Mouse (Mus musculus) lung, embryonic 14.5 days (tissue): ENCODE measurements around the gene Olfr429. TPM values are rescaled to one million over a fixed set of nuclear protein-coding genes. Genes with fewer than 3 reads are reported as not detected.
"Not testable (repeated sequence)": the region's sequence is repeated elsewhere in the genome, so short reads cannot be mapped to it uniquely, and the experiment has no call there.

Experiments used
- ATAC-seq: fragments of 200-750 bp; cut with Nextera tagmentation; 2 replicates; pipeline ENCODE4 v1.8.0; 2017; ENCODE audit warnings: mild to moderate bottlenecking, moderate TSS enrichment, moderate library complexity; ENCODE audit not compliant: insufficient read depth
- DNase-seq: peaks from one replicate; pipeline ENCODE4 v3.0.0-alpha.2; 2015
- H3K27ac ChIP-seq: fragments of 300-500 bp; sonication (generic); 2 replicates; pipeline ENCODE4 v1.5.1; 2014; ENCODE audit warnings: low read depth, mild to moderate bottlenecking, moderate library complexity
- H3K27me3 ChIP-seq: fragments of 300-500 bp; sonication (generic); 2 replicates; pipeline ENCODE4 v1.6.1; 2014; ENCODE audit warnings: low read length, control low read depth; ENCODE audit not compliant: insufficient read depth
- H3K36me3 ChIP-seq: fragments of 300-500 bp; sonication (generic); 2 replicates; pipeline ENCODE4 v1.6.1; 2014; ENCODE audit warnings: control low read depth; ENCODE audit not compliant: insufficient read depth
- H3K4me1 ChIP-seq: fragments of 300-500 bp; sonication (generic); 2 replicates; pipeline ENCODE4 v1.6.1; 2014; ENCODE audit warnings: antibody characterized with exemption, control low read depth; ENCODE audit not compliant: insufficient read depth
- H3K4me2 ChIP-seq: fragments of 300-500 bp; sonication (generic); 2 replicates; pipeline ENCODE4 v1.6.1; 2014; ENCODE audit warnings: mild to moderate bottlenecking
- H3K4me3 ChIP-seq: fragments of 300-500 bp; sonication (generic); 2 replicates; pipeline ENCODE4 v1.5.1; 2014; ENCODE audit warnings: low read depth, low read length
- H3K9ac ChIP-seq: fragments of 300-500 bp; sonication (generic); 2 replicates; pipeline ENCODE4 v1.6.1; 2014
- H3K9me3 ChIP-seq: fragments of 300-500 bp; sonication (generic); 2 replicates; pipeline ENCODE4 v1.6.1; 2016; ENCODE audit warnings: low read depth, low read length, control low read depth
- CTCF ChIP-seq: IDR thresholded peaks from 2 replicates; pipeline ENCODE4 v1.5.1; 2016; ENCODE audit warnings: antibody characterized with exemption, low read depth
- WGBS: fragments of 180-500 bp; shearing (Covaris S2); extraction: QIAGEN DNeasy Blood & Tissue Kit; methylation state at CpG from one replicate; pipeline ENCODE4 v1.1.7; 2014; 5-methylcytosine and 5-hydroxymethylcytosine counted together
- polyA plus RNA-seq: library from polyadenylated mRNA; unstranded; fragments of >200 nt; fragmentation: Nextera tagmentation; extraction: Ambion mirVana; gene quantifications from 2 replicates; pipeline ENCODE4 v1.2.1, GENCODE M21; 2014

Gene Olfr429
- polyA plus RNA-seq = not detected in 2 replicates

GRCm38 (mm10) chr1:174084031-174084430 lies at the start of gene Olfr429:
TSS of gene Olfr429 (plus strand) at chr1:174084331.
- no peaks in the 10 kb centered on the region for H3K27me3 ChIP-seq
- no peak within 1 kb of the TSS for H3K4me3 ChIP-seq
- no peak for TF ChIP-seq CTCF
- H3K4me2 ChIP-seq = no peak within 1 kb of the TSS
- 87% methylated on average over 2 of the region's 2 CpGs for WGBS
- no peak within 1 kb of the TSS for H3K27ac ChIP-seq
- no peak within 1 kb of the TSS for H3K9ac ChIP-seq
- H3K9me3 ChIP-seq = no peaks in the 10 kb centered on the region
- no peak for DNase-seq
- H3K36me3 ChIP-seq = no peaks in the 10 kb centered on the region
- no peak for ATAC-seq
- H3K4me1 ChIP-seq = no peaks in the 10 kb centered on the region

- no peak overlapping the region for H3K27ac ChIP-seq
- no peak overlapping the region for H3K4me2 ChIP-seq
- WGBS = 63% methylated on average over 4 of the region's 4 CpGs
- no peaks in the 10 kb centered on the region for H3K27me3 ChIP-seq
- H3K9me3 ChIP-seq = no peaks in the 10 kb centered on the region
- H3K36me3 ChIP-seq = no peaks in the 10 kb centered on the region
- no peak overlapping the region for H3K9ac ChIP-seq
- no peak overlapping the region for H3K4me3 ChIP-seq
- TF ChIP-seq CTCF = no peak
- no peak for DNase-seq
- no peak for ATAC-seq
- H3K4me1 ChIP-seq = no peaks in the 10 kb centered on the region
Observed at GRCm38 (mm10) chr1:174035841-174036240, 48.3 kb upstream of the Olfr429 start.

GRCm38 (mm10) chr1:174038480-174038879 lies 45.7 kb upstream of the Olfr429 start:
- no peaks in the 10 kb centered on the region for H3K36me3 ChIP-seq
- 54% methylated on average over 3 of the region's 3 CpGs for WGBS
- 0 out of 2 replicates have a peak, but pooled peaks have one; percentile 47 for ATAC-seq

GRCm38 (mm10) chr1:174040523-174041177 lies 43.5 kb upstream of the Olfr429 start, which contains the start of gene Olfr433:
TSS of gene Olfr433 (plus strand) at chr1:174040705.
- no peaks in the 10 kb centered on the region for H3K36me3 ChIP-seq
- H3K9ac ChIP-seq = no peak within 1 kb of the TSS
- H3K27ac ChIP-seq = no peak within 1 kb of the TSS
- DNase-seq = peak; percentile 92
- ATAC-seq = peak; percentile 74; the same call in 1 of the 2 replicates
- no peak for TF ChIP-seq CTCF
- no peaks in the 10 kb centered on the region for H3K27me3 ChIP-seq
- no peaks in the 10 kb centered on the region for H3K9me3 ChIP-seq
- H3K4me3 ChIP-seq = no peak within 1 kb of the TSS
- H3K4me2 ChIP-seq = no peak within 1 kb of the TSS
- no peaks in the 10 kb centered on the region for H3K4me1 ChIP-seq
- WGBS = 56% methylated on average over 7 of the region's 7 CpGs

More at GRCm38 (mm10) chr1:174038480-174038879, 45.7 kb upstream of the Olfr429 start:
- TF ChIP-seq CTCF = no peak
- Histone ChIP-seq H3K4me1 (no peaks in the 10 kb centered on the region), H3K9me3 (no peaks in the 10 kb centered on the region), H3K4me3 (no peak overlapping the region), H3K27ac (no peak overlapping the region), H3K9ac (no peak overlapping the region), H3K27me3 (no peaks in the 10 kb centered on the region), H3K4me2 (no peak overlapping the region)
- peak; percentile 50 for DNase-seq

- not testable (repeated sequence) for H3K27ac ChIP-seq, H3K36me3 ChIP-seq, H3K9me3 ChIP-seq, H3K4me3 ChIP-seq, H3K27me3 ChIP-seq, H3K4me1 ChIP-seq, H3K4me2 ChIP-seq, H3K9ac ChIP-seq, DNase-seq, ATAC-seq
- WGBS = 86% methylated on average over 12 of the region's 12 CpGs
Observed at GRCm38 (mm10) chr1:174042091-174042884, 41.8 kb upstream of the Olfr429 start.

- 63% methylated on average over 2 of the region's 2 CpGs for WGBS
- Histone ChIP-seq H3K4me1 (no peaks in the 10 kb centered on the region), H3K4me3 (no peak overlapping the region), H3K27ac (no peak overlapping the region), H3K27me3 (no peaks in the 10 kb centered on the region), H3K4me2 (no peak overlapping the region), H3K9ac (no peak overlapping the region), H3K9me3 (no peaks in the 10 kb centered on the region), H3K36me3 (no peaks in the 10 kb centered on the region)
- TF ChIP-seq CTCF = no peak
- no peak for ATAC-seq
- no peak for DNase-seq
Observed at GRCm38 (mm10) chr1:174044431-174044830, 39.7 kb upstream of the Olfr429 start.

- not testable (repeated sequence) for DNase-seq, H3K4me3 ChIP-seq, H3K9ac ChIP-seq, H3K36me3 ChIP-seq, H3K27ac ChIP-seq, H3K4me2 ChIP-seq, H3K4me1 ChIP-seq, H3K9me3 ChIP-seq, ATAC-seq, H3K27me3 ChIP-seq
- WGBS = 64% methylated on average over 5 of the region's 6 CpGs
Observed at GRCm38 (mm10) chr1:174048227-174048626, 35.9 kb upstream of the Olfr429 start.
